Mouse (Mus musculus): ENCODE results near the gene Prpf38b.

Prpf38b gene

DNA sequence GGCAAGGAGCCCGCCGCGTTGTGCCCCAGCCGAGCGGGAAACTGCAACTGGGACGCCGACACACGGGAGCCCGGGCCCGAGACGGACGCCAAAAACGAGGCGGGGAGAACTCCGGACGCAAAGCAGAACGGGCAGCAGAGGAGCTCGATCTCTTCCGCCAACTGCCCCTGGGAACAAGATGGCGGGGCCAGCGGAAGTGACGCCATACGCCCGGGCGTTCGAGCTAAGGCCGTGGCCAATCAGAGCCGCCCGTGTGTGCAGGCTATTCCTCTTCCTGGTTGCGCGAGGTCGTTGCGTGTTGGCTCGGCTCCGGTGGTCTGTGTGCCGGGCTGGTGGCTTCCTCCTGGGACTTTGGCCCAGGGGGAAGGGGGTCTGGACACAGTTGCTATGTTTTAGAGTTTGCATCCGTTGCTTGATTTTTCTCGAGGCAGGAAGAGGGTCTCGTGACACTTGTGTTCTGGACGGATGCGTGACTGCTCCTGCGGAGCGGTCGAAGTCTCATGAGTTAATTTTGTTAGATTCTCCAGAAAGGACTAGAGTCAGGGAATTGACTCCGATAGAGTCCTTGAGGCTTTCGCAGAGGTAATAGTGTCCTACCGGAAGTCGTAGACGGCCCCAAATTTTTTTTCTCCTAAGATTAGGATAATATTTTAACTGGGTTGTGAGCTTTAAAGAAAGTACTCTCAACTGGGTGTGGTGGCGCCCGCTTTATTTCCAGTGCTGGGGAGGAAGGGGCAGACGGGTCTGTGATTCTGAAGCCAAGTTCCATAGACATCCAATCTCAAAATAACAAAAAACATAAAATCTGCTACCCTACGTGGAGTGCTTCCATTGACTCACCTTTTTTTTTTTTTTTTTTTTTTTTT, at the start of gene Prpf38b:
Gene Prpf38b (minus strand): TSS at position 180 of the 866 bp plus-strand sequence.
- peak; percentile 84 for DNase-seq (ENCODE audit: low read depth, low spot score)

DNA sequence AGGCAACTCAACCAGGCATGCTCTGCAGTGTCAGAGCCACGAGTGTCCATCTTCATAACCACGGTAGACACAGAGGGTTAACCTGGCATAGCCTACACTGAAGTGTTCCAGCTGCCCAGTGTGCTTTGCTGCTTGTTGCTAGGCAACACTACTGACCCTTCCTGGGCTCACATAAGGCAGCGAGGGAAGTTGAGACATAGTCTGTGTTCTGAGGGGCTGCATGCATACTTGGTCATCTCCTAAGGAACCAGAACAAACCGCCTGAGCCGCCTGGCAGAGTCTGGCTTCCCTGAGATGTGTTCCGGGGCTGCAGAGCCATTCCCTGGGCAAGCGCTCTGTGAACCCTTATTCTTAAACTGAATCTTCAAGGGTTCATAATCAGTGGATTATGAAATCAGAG, 49.7 kb upstream of the Prpf38b start:
- DNase-seq (ENCODE audit: low read depth, low spot score): no peak

DNA sequence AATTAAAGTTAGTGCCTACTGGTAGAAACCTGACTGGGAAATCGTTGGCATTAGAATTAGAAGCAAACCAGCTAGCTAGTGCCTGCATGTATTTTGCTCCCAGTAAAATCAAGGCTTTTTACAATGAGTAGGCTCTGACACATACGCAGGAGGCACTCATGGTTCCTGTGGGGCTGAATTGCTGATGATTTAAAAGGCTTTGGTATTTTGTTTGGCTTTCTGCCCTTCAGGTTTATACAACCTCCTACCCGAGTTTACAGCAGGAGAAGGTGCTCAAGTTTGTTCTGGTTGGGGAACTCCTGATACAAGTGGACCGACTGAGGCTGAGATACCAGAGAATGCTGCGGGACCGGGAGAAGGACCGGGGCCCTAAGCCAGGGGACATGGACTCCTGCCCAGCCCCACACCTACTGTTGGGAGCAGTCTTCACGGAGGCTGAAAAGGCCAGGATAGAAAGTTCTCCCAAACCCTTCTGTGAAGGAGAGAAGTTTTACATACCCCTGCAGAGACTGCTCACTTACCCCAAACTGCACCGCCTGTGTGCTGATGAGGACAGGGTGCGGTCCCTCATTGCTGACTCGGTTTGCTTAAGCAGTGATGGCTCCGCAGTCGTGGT, 48.3 kb upstream of the Prpf38b start:
- DNase-seq (ENCODE audit: low read depth, low spot score): no peak

GRCm38 (mm10) chr3:108957976-108958375, 46.4 kb upstream of the Prpf38b start:
- no peak for DNase-seq (ENCODE audit: low read depth, low spot score)

DNA sequence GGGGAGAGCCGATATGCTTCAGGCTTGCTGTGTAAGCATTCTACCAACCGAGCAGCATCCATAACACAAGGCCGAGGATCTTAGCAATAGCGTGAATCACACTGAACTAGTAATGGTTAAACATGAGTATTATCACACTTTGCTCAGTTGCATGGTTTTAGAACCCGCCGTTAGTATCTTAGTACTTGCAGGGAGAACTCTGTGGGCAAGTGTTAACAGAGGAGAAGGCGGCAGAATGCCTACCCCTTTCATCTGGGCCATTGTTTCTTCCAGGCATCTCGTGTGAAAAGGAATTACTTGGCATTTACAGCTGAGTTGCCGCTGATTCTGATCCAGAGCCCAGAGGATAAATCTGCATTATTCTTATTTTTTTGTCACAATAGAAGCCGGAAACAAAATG, 29.5 kb upstream of the Prpf38b start:
- no peak for DNase-seq (ENCODE audit: low read depth, low spot score)

- peak; percentile 20 for DNase-seq (ENCODE audit: low read depth, low spot score)
Measured at GRCm38 (mm10) chr3:108940001-108940633, 28.6 kb upstream of the Prpf38b start, which contains the start of gene Gm9857. TSS of gene Gm9857 (minus strand) at chr3:108940445.

- no peak for DNase-seq (ENCODE audit: low read depth, low spot score)
Measured at GRCm38 (mm10) chr3:108939573-108939972, 28.0 kb upstream of the Prpf38b start, which contains the start of gene Henmt1. TSS of gene Henmt1 (plus strand) at chr3:108939873.

DNA sequence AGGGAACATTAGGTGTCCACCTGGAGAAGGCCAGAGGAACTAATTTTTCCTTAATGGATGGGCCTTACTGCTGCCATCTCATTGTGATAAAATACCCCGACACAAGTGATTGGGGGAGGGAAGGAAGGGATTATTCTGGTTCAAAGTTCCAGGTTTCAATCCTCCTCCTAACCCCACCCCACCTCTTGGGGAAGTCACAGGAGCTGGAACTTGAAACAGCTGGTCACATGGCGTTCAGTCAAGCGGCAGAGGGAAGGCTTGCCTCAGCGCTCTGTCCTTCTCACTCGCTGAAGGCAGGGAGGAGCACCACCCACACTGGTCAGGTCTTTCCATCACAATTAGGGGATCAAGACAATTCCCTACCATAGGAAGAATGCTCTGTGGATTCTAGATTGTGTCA, 27.2 kb upstream of the Prpf38b start:
- no peak for DNase-seq (ENCODE audit: low read depth, low spot score)

- DNase-seq (ENCODE audit: low read depth, low spot score): no peak
Measured at GRCm38 (mm10) chr3:108933557-108933956, 22.0 kb upstream of the Prpf38b start.

DNA sequence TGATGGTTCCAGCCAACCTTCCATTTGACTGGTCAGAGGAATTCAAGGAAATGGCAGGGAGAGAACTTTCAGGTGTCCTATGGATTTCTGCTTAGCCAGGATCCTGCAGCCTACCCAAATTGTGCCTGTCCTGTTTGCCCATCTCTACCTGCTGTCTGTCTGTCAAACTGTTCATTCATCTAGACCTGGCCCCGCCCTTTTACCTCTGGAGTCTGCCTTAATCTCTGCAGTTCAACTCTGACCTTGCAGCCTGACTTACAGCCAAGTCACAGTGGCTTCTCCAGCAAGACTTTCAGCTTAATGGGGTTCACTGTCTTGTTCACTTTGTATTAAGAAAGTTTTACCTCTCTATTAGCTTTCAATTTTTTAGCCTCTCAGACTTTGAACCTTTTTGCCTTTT, 14.8 kb upstream of the Prpf38b start:
- DNase-seq (ENCODE audit: low read depth, low spot score): no peak

DNA sequence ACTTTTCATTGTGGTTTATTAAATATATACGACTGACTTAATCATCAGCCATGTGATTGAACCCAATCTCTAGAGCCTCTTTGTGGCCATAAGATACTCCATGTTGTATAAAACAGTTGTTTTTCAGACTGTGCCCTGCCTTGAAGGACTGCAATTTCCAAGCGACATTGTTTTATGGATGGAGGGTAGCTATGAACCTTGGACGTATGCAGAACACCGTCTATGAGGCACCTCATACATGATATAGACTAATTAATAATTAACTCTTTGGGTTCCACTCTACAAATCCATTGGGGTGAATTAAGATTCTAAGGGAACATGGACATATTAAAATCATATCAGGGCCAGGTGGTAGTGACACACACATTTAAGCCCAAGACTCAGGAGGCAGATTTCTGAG, 14.2 kb upstream of the Prpf38b start:
- DNase-seq (ENCODE audit: low read depth, low spot score): no peak

- no peak for DNase-seq (ENCODE audit: low read depth, low spot score)
Measured at GRCm38 (mm10) chr3:108921822-108922221, 10.3 kb upstream of the Prpf38b start.

DNA sequence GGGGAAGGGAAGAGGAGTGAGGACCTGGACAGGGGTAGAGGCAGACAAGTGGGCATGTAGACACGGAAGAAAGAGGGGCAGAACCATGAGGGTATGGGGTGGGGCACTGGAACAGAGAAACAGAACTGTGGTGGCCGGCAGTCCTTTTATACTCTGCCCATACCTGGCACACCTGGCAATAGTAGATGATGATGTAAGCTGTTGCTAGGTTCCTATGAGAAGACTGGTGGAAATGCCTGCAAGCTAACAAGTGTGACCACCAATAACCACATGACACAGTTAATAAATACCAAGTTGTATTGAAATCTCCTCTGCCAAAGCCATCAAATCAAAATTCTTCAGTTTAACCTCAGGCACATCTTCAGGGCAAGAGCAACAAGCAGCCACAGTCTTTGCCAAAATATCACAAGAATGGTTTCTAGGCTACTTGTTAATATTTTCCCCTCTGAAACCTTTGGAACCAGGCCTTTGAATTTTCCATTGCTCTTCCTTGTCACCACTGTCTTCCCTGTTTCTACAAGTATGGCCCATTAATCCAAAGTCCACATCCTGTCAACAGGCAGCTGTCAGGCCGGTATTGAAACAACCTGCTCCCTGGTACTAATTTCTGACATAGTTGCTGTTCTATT, 9.0 kb upstream of the Prpf38b start:
- no peak for DNase-seq (ENCODE audit: low read depth, low spot score)

DNA sequence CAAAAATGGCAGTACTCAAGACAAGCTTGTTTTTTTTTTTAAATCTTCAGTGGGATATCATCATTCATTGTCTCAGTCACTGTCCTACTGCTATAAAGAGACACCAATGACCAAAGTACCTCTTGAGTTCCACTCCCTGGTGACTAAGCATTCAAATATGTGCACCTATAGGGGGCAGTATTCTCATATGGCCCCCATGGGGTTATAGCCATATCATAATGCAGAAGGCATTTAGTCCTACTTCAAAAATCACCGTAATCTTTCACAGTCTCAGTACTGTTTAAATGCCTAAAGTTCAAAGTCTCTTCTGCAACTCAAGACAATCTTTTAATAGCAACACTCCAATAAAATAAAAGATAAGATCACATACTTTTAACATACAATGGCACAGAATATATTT, 7.3 kb upstream of the Prpf38b start:
- no peak for DNase-seq (ENCODE audit: low read depth, low spot score)

DNA sequence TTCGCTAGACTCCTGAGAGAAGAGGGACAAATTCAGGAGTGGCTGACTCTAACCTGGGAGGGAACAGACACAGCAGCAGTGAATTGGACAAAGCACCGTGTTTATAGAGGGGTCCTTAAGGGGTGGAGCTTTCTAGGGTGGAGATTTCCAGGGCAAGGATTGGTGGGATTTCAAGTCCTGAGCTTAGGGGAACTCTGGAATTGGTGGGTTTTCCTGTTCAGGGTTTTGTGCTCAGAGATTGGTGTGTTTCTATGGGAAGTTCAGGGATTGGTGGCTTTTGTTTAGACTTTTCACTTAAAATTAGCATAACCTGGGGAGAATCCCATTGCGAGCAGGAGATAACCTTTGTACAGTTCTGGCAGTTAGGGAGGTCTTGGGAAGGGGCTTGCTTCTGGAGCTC, 6.5 kb upstream of the Prpf38b start:
- no peak for DNase-seq (ENCODE audit: low read depth, low spot score)

DNA sequence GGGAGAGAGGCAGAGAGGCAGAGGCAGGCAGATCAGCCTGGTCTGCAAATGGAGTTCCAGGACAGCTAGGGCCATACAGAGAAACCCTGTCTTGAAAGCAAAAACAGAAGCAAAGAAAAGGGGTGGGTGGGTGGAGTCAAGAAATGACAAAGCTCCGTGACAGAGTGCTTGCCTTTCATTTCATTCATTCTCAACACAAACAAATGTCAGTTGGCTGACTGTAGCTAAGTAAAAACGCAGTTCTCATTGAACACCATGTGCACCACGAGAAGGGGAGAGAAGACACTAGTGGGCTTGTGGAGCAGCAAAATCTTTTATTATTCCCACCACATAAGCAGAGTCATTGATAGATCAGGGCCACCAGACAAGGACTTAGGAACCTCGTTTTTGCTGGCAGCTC, 5.3 kb upstream of the Prpf38b start:
- no peak for DNase-seq (ENCODE audit: low read depth, low spot score)

DNA sequence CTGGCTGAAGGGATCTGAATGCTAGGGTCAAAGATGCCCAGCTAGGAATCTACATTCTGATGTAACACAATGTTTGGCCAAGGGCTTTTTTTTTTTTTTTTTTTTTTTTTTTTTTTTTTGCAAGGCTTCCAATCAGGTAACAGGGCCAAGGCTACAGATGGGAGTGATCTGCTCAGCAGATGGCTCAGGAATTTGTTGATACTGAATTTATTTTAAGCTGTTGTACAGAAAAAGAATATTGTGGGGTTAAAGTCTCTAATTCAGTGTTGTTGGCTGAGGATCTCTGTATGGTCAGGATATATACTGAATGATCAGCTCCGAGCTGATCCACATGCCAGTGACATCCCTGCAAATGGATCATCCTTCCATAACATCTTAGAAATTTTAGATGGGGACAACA, 4.5 kb upstream of the Prpf38b start:
- DNase-seq (ENCODE audit: low read depth, low spot score): no peak

- DNase-seq (ENCODE audit: low read depth, low spot score): peak; percentile 43
Measured at GRCm38 (mm10) chr3:108911081-108911547, 413 bp downstream of the Prpf38b start.

GRCm38 (mm10) chr3:108910303-108911080, 1.0 kb downstream of the Prpf38b start:
- no peak for DNase-seq (ENCODE audit: low read depth, low spot score)

- DNase-seq (ENCODE audit: low read depth, low spot score): no peak
Measured at GRCm38 (mm10) chr3:108902934-108903333, 8.6 kb downstream of the Prpf38b start.

DNA sequence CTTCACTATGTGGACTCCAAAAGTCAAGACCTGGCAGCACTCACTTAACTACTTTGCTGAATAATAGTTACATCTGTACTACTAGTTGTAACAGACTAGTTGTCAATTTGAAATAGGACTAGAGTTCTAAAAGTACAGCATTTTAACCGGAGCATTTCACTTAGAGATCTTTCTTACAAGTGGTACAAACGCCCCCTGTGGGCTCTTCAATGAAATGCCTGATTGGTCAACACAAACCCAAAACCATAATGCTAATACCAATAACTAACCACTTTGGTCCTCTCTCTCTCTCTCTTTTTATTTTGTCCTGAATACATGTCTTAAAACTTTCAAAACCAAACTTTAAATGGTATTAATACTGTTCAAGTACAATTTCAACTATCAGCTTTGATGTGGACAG, 9.5 kb downstream of the Prpf38b start:
- no peak for DNase-seq (ENCODE audit: low read depth, low spot score)
